Mouse (Mus musculus): Measurements from ENCODE around the gene Lrrc52. TPM values are rescaled to one million over a fixed set of nuclear protein-coding genes. Genes with fewer than 3 reads are reported as not detected.

The Lrrc52 gene
- total and polyA plus RNA-seq, 3 experiments, result 0.39 to 5.2 (median 2.4) TPM

DNA sequence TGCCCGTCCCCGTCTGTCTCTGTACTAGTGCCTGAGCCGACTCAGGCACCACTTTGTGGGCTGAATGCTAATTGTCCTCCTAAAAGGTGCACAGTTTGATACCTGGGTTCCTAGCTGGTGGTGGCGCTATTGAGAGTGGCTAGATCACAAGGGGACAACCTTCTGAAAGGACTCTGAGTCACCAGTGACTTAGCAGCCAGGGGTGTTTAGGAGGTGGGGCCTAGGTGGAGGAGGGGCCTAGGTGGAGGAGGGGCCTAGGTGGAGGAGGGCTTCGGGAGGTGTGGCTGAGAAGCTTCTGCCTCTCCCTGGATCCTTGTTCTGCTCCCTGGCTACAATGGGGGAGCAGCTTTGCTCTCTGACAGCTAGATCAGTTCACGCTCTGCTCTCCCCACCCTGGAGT is 20.1 kb downstream of the Lrrc52 start:
- no peaks in the 10 kb centered on the region for H3K79me2 ChIP-seq (replicated peaks; ENCODE audit: control insufficient read depth, insufficient read depth, low read length)
- no peak overlapping the region for H3K9ac ChIP-seq (ENCODE audit: low read depth, low read length)
- TF ChIP-seq POLR2A (IDR thresholded peaks at IDR 0.05; ENCODE audit: insufficient read depth, low read depth, low read length) (no peak), EP300 (IDR thresholded peaks at IDR 0.05; ENCODE audit: insufficient read depth, low read depth, low read length) (no peak), CTCF (IDR thresholded peaks at IDR 0.05) (no peak)
- H3K27ac ChIP-seq, result no peak overlapping the region
- H3K27me3 ChIP-seq (ENCODE audit: control insufficient read depth, insufficient read depth, low read length), result no peaks in the 10 kb centered on the region
- no peak for DNase-seq
- 73% methylated on average over 6 of the region's 6 CpGs for WGBS
- no peaks in the 10 kb centered on the region for H3K4me1 ChIP-seq (ENCODE audit: control insufficient read depth, insufficient read depth, low read length)
- no peak overlapping the region for H3K4me3 ChIP-seq
- no peaks in the 10 kb centered on the region for H3K36me3 ChIP-seq (ENCODE audit: control insufficient read depth, insufficient read depth, low read length)
- intact Hi-C loops (cut with DNase I), result no loop called here

DNA sequence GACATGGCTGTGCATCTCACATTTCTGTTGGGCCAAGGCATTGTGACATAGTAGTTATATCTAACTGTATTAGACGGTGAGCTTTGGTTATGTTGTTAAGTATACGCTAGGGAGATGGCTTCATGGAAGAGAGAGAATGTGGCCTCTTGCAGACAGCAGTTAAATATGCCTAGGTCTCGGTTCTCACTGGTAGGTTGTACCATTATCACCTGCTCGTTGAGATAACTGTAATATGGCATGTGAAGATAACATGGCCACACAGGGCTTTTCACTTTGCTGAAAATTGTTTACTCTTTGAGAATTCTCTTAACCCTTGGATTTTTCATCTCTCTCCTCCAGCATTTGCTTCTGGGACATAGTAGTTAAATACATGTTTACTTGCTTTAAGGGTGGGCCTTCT is 21.4 kb downstream of the Lrrc52 start:
- no peak for DNase-seq
- no peaks in the 10 kb centered on the region for H3K4me1 ChIP-seq (ENCODE audit: control insufficient read depth, insufficient read depth, low read length)
- H3K79me2 ChIP-seq (replicated peaks; ENCODE audit: control insufficient read depth, insufficient read depth, low read length), result no peaks in the 10 kb centered on the region
- H3K36me3 ChIP-seq (ENCODE audit: control insufficient read depth, insufficient read depth, low read length), result no peaks in the 10 kb centered on the region
- no peak overlapping the region for H3K27ac ChIP-seq
- TF ChIP-seq POLR2A (IDR thresholded peaks at IDR 0.05; ENCODE audit: insufficient read depth, low read depth, low read length) (no peak), CTCF (IDR thresholded peaks at IDR 0.05) (no peak), EP300 (IDR thresholded peaks at IDR 0.05; ENCODE audit: insufficient read depth, low read depth, low read length) (no peak)
- H3K9ac ChIP-seq (ENCODE audit: low read depth, low read length), result no peak overlapping the region
- 71% methylated on average over 4 of the region's 4 CpGs for WGBS
- intact Hi-C loops (cut with DNase I), result no loop called here
- no peak overlapping the region for H3K4me3 ChIP-seq
- H3K27me3 ChIP-seq (ENCODE audit: control insufficient read depth, insufficient read depth, low read length), result no peaks in the 10 kb centered on the region

DNA sequence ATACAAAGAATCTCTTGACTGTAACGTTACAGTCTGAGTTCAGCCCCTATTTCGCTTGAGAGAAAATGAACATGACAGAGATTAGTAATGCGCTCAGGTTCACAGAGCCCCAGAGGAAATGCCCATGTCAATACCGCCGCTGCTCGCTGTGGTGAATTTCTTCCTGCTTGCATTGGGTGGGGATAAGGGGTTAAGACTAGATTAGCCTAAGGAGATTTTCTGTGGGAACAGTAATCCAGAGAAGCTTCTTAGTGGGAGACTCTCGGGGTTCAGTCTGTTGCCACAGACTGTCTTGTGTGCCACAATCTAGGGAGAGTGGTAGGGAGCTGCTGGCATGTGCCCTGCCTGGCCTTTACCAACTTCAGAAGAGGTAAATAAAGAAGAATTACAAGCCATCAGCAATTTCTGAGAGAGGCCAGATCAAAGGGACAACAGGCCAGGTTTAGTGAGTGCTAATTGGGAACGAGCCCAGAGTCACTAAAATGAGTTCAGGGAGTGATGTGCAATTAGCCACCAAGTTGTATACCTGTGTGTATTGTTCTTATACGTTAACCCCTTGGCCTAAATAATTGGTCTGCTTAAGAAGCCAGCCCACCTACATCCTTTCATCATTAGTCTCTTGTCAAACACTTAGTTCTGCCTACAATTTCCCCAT is 28.2 kb downstream of the Lrrc52 start:
- H3K4me3 ChIP-seq, result no peak overlapping the region
- 69% methylated on average over 9 of the region's 9 CpGs for WGBS
- H3K36me3 ChIP-seq (ENCODE audit: control insufficient read depth, insufficient read depth, low read length), result no peaks in the 10 kb centered on the region
- no peak overlapping the region for H3K9ac ChIP-seq (ENCODE audit: low read depth, low read length)
- H3K79me2 ChIP-seq (replicated peaks; ENCODE audit: control insufficient read depth, insufficient read depth, low read length), result no peaks in the 10 kb centered on the region
- H3K4me1 ChIP-seq (ENCODE audit: control insufficient read depth, insufficient read depth, low read length), result no peaks in the 10 kb centered on the region
- H3K27me3 ChIP-seq (ENCODE audit: control insufficient read depth, insufficient read depth, low read length), result no peaks in the 10 kb centered on the region
- no peak overlapping the region for H3K27ac ChIP-seq
- intact Hi-C loops (cut with DNase I), result no loop called here
- DNase-seq, result no peak
- TF ChIP-seq POLR2A (IDR thresholded peaks at IDR 0.05; ENCODE audit: insufficient read depth, low read depth, low read length) (no peak), CTCF (IDR thresholded peaks at IDR 0.05) (no peak)

DNA sequence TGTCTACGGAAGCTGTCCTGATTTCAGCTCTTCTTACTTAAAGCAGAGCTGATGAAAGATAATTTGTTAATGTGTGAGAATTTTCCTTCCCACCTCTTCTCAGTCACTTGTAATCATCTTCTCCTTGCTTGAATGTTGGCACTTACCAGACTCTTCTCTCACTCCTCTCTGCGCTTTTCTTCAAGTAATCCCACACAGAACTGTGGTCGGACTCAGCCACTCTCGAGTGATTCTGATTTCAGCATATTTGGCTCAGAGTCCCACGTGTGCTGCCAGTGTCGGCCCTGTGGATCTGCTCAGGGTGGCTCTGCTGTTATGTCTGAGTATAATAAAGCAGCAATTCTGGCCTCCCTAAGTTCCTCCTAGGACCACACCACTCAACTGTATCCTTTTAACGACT is 29.5 kb downstream of the Lrrc52 start:
- TF ChIP-seq EP300 (IDR thresholded peaks at IDR 0.05; ENCODE audit: insufficient read depth, low read depth, low read length) (no peak), POLR2A (IDR thresholded peaks at IDR 0.05; ENCODE audit: insufficient read depth, low read depth, low read length) (no peak), CTCF (IDR thresholded peaks at IDR 0.05) (no peak)

DNA sequence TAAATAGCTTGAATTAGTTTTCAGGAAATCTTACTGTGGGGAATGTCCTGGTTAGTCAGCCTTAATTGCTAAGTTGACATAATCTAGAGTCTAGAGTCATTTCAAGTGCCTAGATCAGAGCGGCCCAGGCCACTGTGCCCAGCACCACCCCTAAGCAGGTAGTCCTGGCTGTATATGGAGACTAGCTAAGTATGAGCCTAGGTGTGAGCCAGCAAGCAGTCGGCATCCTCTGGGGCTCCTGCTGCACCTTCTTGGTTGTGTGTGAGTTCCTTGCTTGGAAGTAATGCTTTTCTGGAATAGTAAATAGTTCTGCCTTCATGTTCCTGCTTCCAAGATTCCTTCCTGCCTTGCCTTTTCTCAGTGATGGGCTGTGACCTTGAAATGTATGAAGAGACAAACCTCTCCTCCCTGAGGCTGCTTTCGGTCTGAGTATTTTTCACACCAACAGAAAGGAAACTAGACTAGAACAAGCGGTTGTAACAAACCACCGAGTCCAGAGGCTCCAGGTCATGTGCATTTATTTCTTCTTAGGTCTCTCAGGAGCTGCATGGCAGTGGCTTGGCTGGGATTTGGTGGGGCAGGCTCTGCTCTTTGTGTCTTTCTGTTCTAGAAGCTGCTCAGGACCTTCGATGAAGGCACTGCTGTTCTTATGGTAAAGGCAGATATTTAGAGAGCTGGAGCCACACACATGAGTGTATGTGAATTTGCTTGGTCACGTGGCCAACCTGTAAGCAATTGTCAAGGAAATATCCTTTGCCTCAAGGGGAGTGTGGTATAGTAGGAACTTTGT is 30.2 kb downstream of the Lrrc52 start:
- Histone ChIP-seq H3K4me3 (no peak overlapping the region), H3K4me1 (ENCODE audit: control insufficient read depth, insufficient read depth, low read length) (no peaks in the 10 kb centered on the region), H3K27me3 (ENCODE audit: control insufficient read depth, insufficient read depth, low read length) (no peaks in the 10 kb centered on the region), H3K9ac (ENCODE audit: low read depth, low read length) (no peak overlapping the region), H3K27ac (no peak overlapping the region), H3K36me3 (ENCODE audit: control insufficient read depth, insufficient read depth, low read length) (no peaks in the 10 kb centered on the region), H3K79me2 (replicated peaks; ENCODE audit: control insufficient read depth, insufficient read depth, low read length) (no peaks in the 10 kb centered on the region)
- DNase-seq, result no peak
- 75% methylated on average over 7 of the region's 7 CpGs for WGBS
- intact Hi-C loops (cut with DNase I), result no loop called here
- TF ChIP-seq EP300 (IDR thresholded peaks at IDR 0.05; ENCODE audit: insufficient read depth, low read depth, low read length) (no peak), CTCF (IDR thresholded peaks at IDR 0.05) (no peak), POLR2A (IDR thresholded peaks at IDR 0.05; ENCODE audit: insufficient read depth, low read depth, low read length) (no peak)

More for the DNA sequence above, 29.5 kb downstream of the Lrrc52 start:
- Histone ChIP-seq H3K27ac (no peak overlapping the region), H3K27me3 (ENCODE audit: control insufficient read depth, insufficient read depth, low read length) (no peaks in the 10 kb centered on the region), H3K4me1 (ENCODE audit: control insufficient read depth, insufficient read depth, low read length) (no peaks in the 10 kb centered on the region), H3K4me3 (no peak overlapping the region), H3K79me2 (replicated peaks; ENCODE audit: control insufficient read depth, insufficient read depth, low read length) (no peaks in the 10 kb centered on the region), H3K9ac (ENCODE audit: low read depth, low read length) (no peak overlapping the region), H3K36me3 (ENCODE audit: control insufficient read depth, insufficient read depth, low read length) (no peaks in the 10 kb centered on the region)
- DNase-seq, result no peak
- WGBS, result 69% methylated on average over 7 of the region's 7 CpGs
- intact Hi-C loops (cut with DNase I), result no loop called here

DNA sequence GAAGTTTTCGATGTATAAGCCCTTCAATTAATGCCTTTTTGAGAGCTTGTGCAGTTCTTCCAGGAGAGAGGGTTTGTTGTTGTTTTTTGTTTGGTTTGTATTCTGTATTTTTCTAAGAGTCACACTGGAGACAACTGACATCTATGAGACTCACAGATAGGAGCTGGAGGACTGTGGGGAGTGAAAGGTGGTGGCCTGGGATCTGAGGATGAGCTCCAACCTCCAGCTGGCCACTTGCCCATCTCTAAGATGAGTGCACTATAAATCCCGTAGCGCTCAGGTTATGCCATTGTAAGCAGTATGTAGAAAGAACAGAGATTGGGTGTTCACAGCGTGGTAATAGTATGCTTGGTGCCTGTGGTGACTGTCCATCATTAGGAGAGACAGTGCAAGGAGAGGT is 31.6 kb downstream of the Lrrc52 start:
- H3K27me3 ChIP-seq (ENCODE audit: control insufficient read depth, insufficient read depth, low read length), result no peaks in the 10 kb centered on the region
- intact Hi-C loops (cut with DNase I), result no loop called here
- H3K79me2 ChIP-seq (replicated peaks; ENCODE audit: control insufficient read depth, insufficient read depth, low read length), result no peaks in the 10 kb centered on the region
- 79% methylated on average over 4 of the region's 4 CpGs for WGBS
- no peaks in the 10 kb centered on the region for H3K4me1 ChIP-seq (ENCODE audit: control insufficient read depth, insufficient read depth, low read length)
- TF ChIP-seq POLR2A (IDR thresholded peaks at IDR 0.05; ENCODE audit: insufficient read depth, low read depth, low read length), result no peak
- TF ChIP-seq CTCF (IDR thresholded peaks at IDR 0.05), result no peak
- no peak for TF ChIP-seq EP300 (IDR thresholded peaks at IDR 0.05; ENCODE audit: insufficient read depth, low read depth, low read length)
- no peaks in the 10 kb centered on the region for H3K36me3 ChIP-seq (ENCODE audit: control insufficient read depth, insufficient read depth, low read length)
- no peak overlapping the region for H3K27ac ChIP-seq
- no peak overlapping the region for H3K9ac ChIP-seq (ENCODE audit: low read depth, low read length)
- DNase-seq, result no peak
- no peak overlapping the region for H3K4me3 ChIP-seq
